Mouse (Mus musculus) kidney, embryonic 14.5 days (tissue): Measurements from ENCODE around the gene Dld. TPM values are rescaled to one million over a fixed set of nuclear protein-coding genes. Genes with fewer than 3 reads are reported as not detected.

Experiments
- ATAC-seq: fragments of 200-750 bp; cut with Nextera tagmentation; 2 replicates; pipeline ENCODE4 v1.8.0; 2017; ENCODE audit warnings: moderate number of reproducible peaks, mild to moderate bottlenecking, moderate TSS enrichment, moderate library complexity; ENCODE audit not compliant: low FRiP score, low TSS enrichment
- H3K27ac ChIP-seq: fragments of 300-500 bp; sonication (generic); 2 replicates; pipeline ENCODE4 v1.5.1; 2014; ENCODE audit warnings: low read depth, mild to moderate bottlenecking, low read length, moderate library complexity, mixed read lengths
- H3K27me3 ChIP-seq: fragments of 300-500 bp; sonication (generic); 2 replicates; pipeline ENCODE4 v1.6.1; 2014; ENCODE audit warnings: mild to moderate bottlenecking, low read length; ENCODE audit not compliant: control insufficient read depth, insufficient read depth
- H3K36me3 ChIP-seq: fragments of 300-500 bp; sonication (generic); 2 replicates; pipeline ENCODE4 v1.6.1; 2014; ENCODE audit warnings: low read length, mixed read lengths; ENCODE audit not compliant: control insufficient read depth, insufficient read depth
- H3K4me1 ChIP-seq: fragments of 300-500 bp; sonication (generic); 2 replicates; pipeline ENCODE4 v1.6.1; 2014; ENCODE audit warnings: low read length, mixed read lengths; ENCODE audit not compliant: control insufficient read depth, insufficient read depth
- H3K4me2 ChIP-seq: fragments of 300-500 bp; sonication (generic); replicated peaks from 2 replicates; pipeline ENCODE4 v1.6.1; 2014; ENCODE audit warnings: low read depth, mild to moderate bottlenecking, low read length
- H3K4me3 ChIP-seq: fragments of 300-500 bp; sonication (generic); 2 replicates; pipeline ENCODE4 v1.5.1; 2014; ENCODE audit warnings: mild to moderate bottlenecking, low read length
- H3K9ac ChIP-seq: fragments of 300-500 bp; sonication (generic); 2 replicates; pipeline ENCODE4 v1.6.1; 2014; ENCODE audit warnings: low read depth, mild to moderate bottlenecking, low read length, moderate library complexity
- H3K9me3 ChIP-seq: fragments of 300-500 bp; sonication (generic); 2 replicates; pipeline ENCODE4 v1.6.1; 2016; ENCODE audit warnings: low read length; ENCODE audit not compliant: control insufficient read depth
- WGBS: fragments of 180-500 bp; shearing (Covaris S2); extraction: QIAGEN DNeasy Blood & Tissue Kit; methylation state at CpG from one replicate; pipeline ENCODE4 v1.1.7; 2014; 5-methylcytosine and 5-hydroxymethylcytosine counted together
- polyA plus RNA-seq: library from polyadenylated mRNA; unstranded; fragments of >200 nt; fragmentation: Nextera tagmentation; extraction: Ambion mirVana; gene quantifications from 2 replicates; pipeline ENCODE4 v1.2.1, GENCODE M21; 2014

Dld gene
- polyA plus RNA-seq, 1 experiment from 2014 or later = 145 TPM

- Histone ChIP-seq H3K4me2 (no peak overlapping the region), H3K4me3 (no peak overlapping the region), H3K36me3 (peaks cover 97% of the 10 kb centered on the region), H3K9me3 (no peaks in the 10 kb centered on the region), H3K4me1 (no peaks in the 10 kb centered on the region), H3K9ac (no peak overlapping the region), H3K27me3 (no peaks in the 10 kb centered on the region), H3K27ac (no peak overlapping the region)
- no peak for ATAC-seq
- whole genome bisulfite sequencing = 94% methylated on average over 4 of the region's 4 CpGs
Measured at GRCm38 (mm10) chr12:31313136-31313535, 38.1 kb downstream of the Dld start.

- WGBS = 94% methylated on average over 5 of the region's 5 CpGs
- H3K27me3 ChIP-seq = no peaks in the 10 kb centered on the region
- no peaks in the 10 kb centered on the region for H3K4me1 ChIP-seq
- H3K9me3 ChIP-seq = no peaks in the 10 kb centered on the region
- no peak overlapping the region for H3K27ac ChIP-seq
- no peak overlapping the region for H3K4me3 ChIP-seq
- H3K9ac ChIP-seq = no peak overlapping the region
- ATAC-seq = no peak
- no peak overlapping the region for H3K4me2 ChIP-seq
- peaks cover 97% of the 10 kb centered on the region for H3K36me3 ChIP-seq
Measured at GRCm38 (mm10) chr12:31312281-31312680, 39.0 kb downstream of the Dld start.

GRCm38 (mm10) chr12:31311671-31312265 lies 39.5 kb downstream of the Dld start:
- no peaks in the 10 kb centered on the region for H3K4me1 ChIP-seq
- no peak overlapping the region for H3K27ac ChIP-seq
- H3K9ac ChIP-seq = no peak overlapping the region
- no peaks in the 10 kb centered on the region for H3K9me3 ChIP-seq
- no peak overlapping the region for H3K4me2 ChIP-seq
- H3K27me3 ChIP-seq = no peaks in the 10 kb centered on the region
- ATAC-seq = no peak
- H3K36me3 ChIP-seq = peaks cover 97% of the 10 kb centered on the region
- 87% methylated on average over 9 of the region's 9 CpGs for WGBS
- H3K4me3 ChIP-seq = no peak overlapping the region

- no peak overlapping the region for H3K4me3 ChIP-seq
- H3K9ac ChIP-seq = no peak overlapping the region
- ATAC-seq = 0 out of 2 replicates have a peak, but pooled peaks have one; percentile 22
- 88% methylated on average over 9 of the region's 9 CpGs for WGBS
- no peak overlapping the region for H3K4me2 ChIP-seq
- H3K4me1 ChIP-seq = no peaks in the 10 kb centered on the region
- H3K9me3 ChIP-seq = no peaks in the 10 kb centered on the region
- H3K27ac ChIP-seq = no peak overlapping the region
- H3K27me3 ChIP-seq = no peaks in the 10 kb centered on the region
- peaks cover 97% of the 10 kb centered on the region for H3K36me3 ChIP-seq
Measured at GRCm38 (mm10) chr12:31310687-31311086, 40.6 kb downstream of the Dld start.

- Histone ChIP-seq H3K27me3 (no peaks in the 10 kb centered on the region), H3K4me2 (no peak overlapping the region), H3K9ac (no peak overlapping the region), H3K4me1 (no peaks in the 10 kb centered on the region), H3K36me3 (peaks cover 98% of the 10 kb centered on the region), H3K9me3 (no peaks in the 10 kb centered on the region), H3K4me3 (no peak overlapping the region), H3K27ac (no peak overlapping the region)
- WGBS = 91% methylated on average over 8 of the region's 8 CpGs
- ATAC-seq = no peak
Measured at GRCm38 (mm10) chr12:31307756-31308155, 43.5 kb downstream of the Dld start.

GRCm38 (mm10) chr12:31307011-31307410 lies 44.2 kb downstream of the Dld start:
- no peak overlapping the region for H3K4me2 ChIP-seq
- 97% methylated on average over 8 of the region's 8 CpGs for WGBS

GRCm38 (mm10) chr12:31306075-31306675 lies 45.1 kb downstream of the Dld start:
- no peak overlapping the region for H3K4me2 ChIP-seq
- WGBS = 74% methylated on average over 5 of the region's 5 CpGs
- H3K4me1 ChIP-seq = no peaks in the 10 kb centered on the region
- no peak for ATAC-seq
- no peaks in the 10 kb centered on the region for H3K9me3 ChIP-seq
- no peaks in the 10 kb centered on the region for H3K27me3 ChIP-seq
- no peak overlapping the region for H3K27ac ChIP-seq
- H3K9ac ChIP-seq = no peak overlapping the region
- H3K36me3 ChIP-seq = peaks cover 98% of the 10 kb centered on the region
- no peak overlapping the region for H3K4me3 ChIP-seq

More at GRCm38 (mm10) chr12:31307011-31307410, 44.2 kb downstream of the Dld start:
- no peaks in the 10 kb centered on the region for H3K4me1 ChIP-seq
- H3K36me3 ChIP-seq = peaks cover 98% of the 10 kb centered on the region
- no peak for ATAC-seq
- no peak overlapping the region for H3K27ac ChIP-seq
- no peak overlapping the region for H3K4me3 ChIP-seq
- no peak overlapping the region for H3K9ac ChIP-seq
- H3K9me3 ChIP-seq = no peaks in the 10 kb centered on the region
- H3K27me3 ChIP-seq = no peaks in the 10 kb centered on the region

GRCm38 (mm10) chr12:31302766-31303511 lies 48.3 kb downstream of the Dld start:
- H3K27me3 ChIP-seq = no peaks in the 10 kb centered on the region
- ATAC-seq = no peak
- H3K27ac ChIP-seq = no peak overlapping the region
- no peaks in the 10 kb centered on the region for H3K4me1 ChIP-seq
- no peak overlapping the region for H3K9ac ChIP-seq
- 87% methylated on average over 16 of the region's 16 CpGs for WGBS
- no peaks in the 10 kb centered on the region for H3K9me3 ChIP-seq
- no peak overlapping the region for H3K4me3 ChIP-seq
- H3K36me3 ChIP-seq = peaks cover 100% of the 10 kb centered on the region
- H3K4me2 ChIP-seq = no peak overlapping the region

- ATAC-seq = no peak
- no peaks in the 10 kb centered on the region for H3K9me3 ChIP-seq
- H3K4me1 ChIP-seq = no peaks in the 10 kb centered on the region
- WGBS = 45% methylated on average over 5 of the region's 5 CpGs
- H3K36me3 ChIP-seq = peaks cover 100% of the 10 kb centered on the region
- H3K4me3 ChIP-seq = no peak overlapping the region
- H3K4me2 ChIP-seq = no peak overlapping the region
- no peaks in the 10 kb centered on the region for H3K27me3 ChIP-seq
- no peak overlapping the region for H3K9ac ChIP-seq
- no peak overlapping the region for H3K27ac ChIP-seq
Measured at GRCm38 (mm10) chr12:31302266-31302665, 49.0 kb downstream of the Dld start.
